Mouse (Mus musculus): ENCODE results near the gene Rbm7. TPM values are rescaled to one million over a fixed set of nuclear protein-coding genes. Genes with fewer than 3 reads are reported as not detected.
A peak's percentile ranks its signal among the peaks of the same experiment; 100 is the strongest.

Gene Rbm7
- polyA plus RNA-seq, 1 experiment: 50.4 TPM

DNA sequence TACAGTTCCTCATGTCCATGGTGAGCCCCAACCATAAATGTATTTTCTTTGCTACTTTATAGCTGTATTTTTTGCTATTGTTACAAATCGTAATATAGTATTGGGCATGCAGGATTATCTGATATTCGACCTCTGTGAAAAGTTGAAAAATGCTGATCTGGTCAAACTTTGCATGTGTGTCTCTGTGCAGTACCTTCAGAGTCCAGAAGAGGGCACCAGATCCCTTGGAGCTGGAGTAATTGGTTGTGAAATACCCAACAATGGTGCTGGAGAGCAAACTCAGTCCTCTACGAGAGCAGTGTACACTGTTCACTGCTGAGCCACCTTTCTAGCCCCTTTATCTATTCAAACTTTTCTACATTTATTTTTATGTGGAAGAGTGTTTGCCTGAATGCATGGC lies 28.3 kb downstream of the Rbm7 start:
- H3K4me3 ChIP-seq (ENCODE audit: control insufficient read depth, low read depth, low read length): no peak overlapping the region
- no peaks in the 10 kb centered on the region for H3K27me3 ChIP-seq (ENCODE audit: control insufficient read depth, insufficient read depth, low read length)
- H3K4me1 ChIP-seq (ENCODE audit: control insufficient read depth, insufficient read depth, low read length): no peaks in the 10 kb centered on the region
- no peak; the same call in 1 of the 2 replicates for TF ChIP-seq CTCF (IDR thresholded peaks at IDR 0.05; ENCODE audit: control insufficient read depth, insufficient read depth, insufficient replicate concordance, low read depth, low read length)
- TF ChIP-seq POLR2A (IDR thresholded peaks at IDR 0.05; ENCODE audit: control insufficient read depth, low read depth, low read length): no peak
- no peak overlapping the region for H3K27ac ChIP-seq (ENCODE audit: control insufficient read depth, insufficient read depth, low read depth, low read length)
- no peaks in the 10 kb centered on the region for H3K36me3 ChIP-seq (ENCODE audit: control insufficient read depth, insufficient read depth, low read length)

DNA sequence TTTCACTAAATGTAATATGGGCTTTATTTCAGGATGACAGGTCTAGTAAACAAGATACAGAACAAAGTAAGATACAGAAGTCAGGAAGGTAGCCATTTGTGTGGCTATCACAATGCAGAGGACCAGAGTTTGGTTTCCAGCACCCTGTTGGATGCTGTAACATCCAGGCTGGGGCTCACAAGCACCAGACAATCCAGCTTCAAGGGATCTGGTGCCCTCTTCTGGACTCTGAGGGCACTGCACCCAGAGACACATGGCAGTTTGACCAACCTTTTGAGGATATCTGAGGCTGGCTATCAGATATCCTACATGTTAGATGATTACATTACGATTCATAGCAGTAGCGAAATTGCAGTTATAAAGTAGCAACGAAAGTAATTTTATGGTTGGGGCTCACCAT lies 29.4 kb downstream of the Rbm7 start:
- TF ChIP-seq POLR2A (IDR thresholded peaks at IDR 0.05; ENCODE audit: control insufficient read depth, low read depth, low read length) (no peak), CTCF (IDR thresholded peaks at IDR 0.05; ENCODE audit: control insufficient read depth, insufficient read depth, insufficient replicate concordance, low read depth, low read length) (peak; percentile 62; the same call in 1 of the 2 replicates)
- Histone ChIP-seq H3K4me3 (ENCODE audit: control insufficient read depth, low read depth, low read length) (no peak overlapping the region), H3K27me3 (ENCODE audit: control insufficient read depth, insufficient read depth, low read length) (no peaks in the 10 kb centered on the region), H3K27ac (ENCODE audit: control insufficient read depth, insufficient read depth, low read depth, low read length) (no peak overlapping the region), H3K4me1 (ENCODE audit: control insufficient read depth, insufficient read depth, low read length) (no peaks in the 10 kb centered on the region), H3K36me3 (ENCODE audit: control insufficient read depth, insufficient read depth, low read length) (no peaks in the 10 kb centered on the region)

- H3K4me1 ChIP-seq (ENCODE audit: control insufficient read depth, insufficient read depth, low read length): no peaks in the 10 kb centered on the region
- TF ChIP-seq POLR2A (IDR thresholded peaks at IDR 0.05; ENCODE audit: control insufficient read depth, low read depth, low read length) (no peak), CTCF (IDR thresholded peaks at IDR 0.05; ENCODE audit: control insufficient read depth, insufficient read depth, insufficient replicate concordance, low read depth, low read length) (no peak)
- no peak overlapping the region for H3K4me3 ChIP-seq (ENCODE audit: control insufficient read depth, low read depth, low read length)
- H3K36me3 ChIP-seq (ENCODE audit: control insufficient read depth, insufficient read depth, low read length): no peaks in the 10 kb centered on the region
- no peaks in the 10 kb centered on the region for H3K27me3 ChIP-seq (ENCODE audit: control insufficient read depth, insufficient read depth, low read length)
- no peak overlapping the region for H3K27ac ChIP-seq (ENCODE audit: control insufficient read depth, insufficient read depth, low read depth, low read length)
Measured at GRCm38 (mm10) chr9:48461545-48461944, 33.6 kb downstream of the Rbm7 start.

DNA sequence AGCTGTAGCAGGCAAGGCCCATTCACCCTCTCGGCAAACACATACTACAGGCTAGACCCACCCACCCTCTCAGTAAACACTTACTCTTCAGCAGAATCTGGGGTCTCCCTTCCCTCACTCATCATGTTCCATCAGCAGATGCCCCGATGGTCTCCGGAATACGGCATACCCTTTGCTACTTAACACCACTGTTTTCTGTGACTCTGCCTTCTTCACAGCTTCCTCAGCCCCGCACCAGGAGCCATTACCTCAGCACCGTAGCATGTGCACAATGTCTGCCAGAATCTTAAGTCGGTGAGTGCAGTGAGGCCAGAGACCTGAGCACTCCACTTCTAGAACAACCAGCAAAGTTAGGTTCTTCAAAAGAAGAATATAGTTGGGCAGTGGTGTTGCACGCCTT lies 34.4 kb downstream of the Rbm7 start:
- TF ChIP-seq CTCF (IDR thresholded peaks at IDR 0.05; ENCODE audit: control insufficient read depth, insufficient read depth, insufficient replicate concordance, low read depth, low read length): no peak
- TF ChIP-seq POLR2A (IDR thresholded peaks at IDR 0.05; ENCODE audit: control insufficient read depth, low read depth, low read length): no peak

DNA sequence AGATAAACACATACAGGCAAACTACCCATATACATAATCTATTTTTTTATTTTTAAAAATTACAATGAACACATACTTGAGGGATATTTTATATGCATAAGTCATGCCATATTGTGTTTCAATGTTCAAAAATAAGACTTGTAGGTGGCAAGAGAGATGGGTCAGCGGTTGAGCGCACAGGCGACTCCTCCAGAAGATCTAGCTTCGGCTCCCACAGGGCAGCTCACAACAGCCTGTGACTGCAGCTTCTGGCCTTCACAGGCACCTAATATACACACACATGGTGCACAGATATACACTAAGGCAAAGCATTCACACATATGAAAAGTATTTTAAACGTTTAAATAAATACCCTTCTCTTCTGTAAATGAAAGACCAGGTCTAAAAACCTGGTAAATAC lies 35.7 kb downstream of the Rbm7 start:
- H3K4me3 ChIP-seq (ENCODE audit: control insufficient read depth, low read depth, low read length): no peak overlapping the region
- no peaks in the 10 kb centered on the region for H3K36me3 ChIP-seq (ENCODE audit: control insufficient read depth, insufficient read depth, low read length)
- H3K27me3 ChIP-seq (ENCODE audit: control insufficient read depth, insufficient read depth, low read length): no peaks in the 10 kb centered on the region
- TF ChIP-seq POLR2A (IDR thresholded peaks at IDR 0.05; ENCODE audit: control insufficient read depth, low read depth, low read length): no peak
- TF ChIP-seq CTCF (IDR thresholded peaks at IDR 0.05; ENCODE audit: control insufficient read depth, insufficient read depth, insufficient replicate concordance, low read depth, low read length): no peak
- H3K4me1 ChIP-seq (ENCODE audit: control insufficient read depth, insufficient read depth, low read length): no peaks in the 10 kb centered on the region
- no peak overlapping the region for H3K27ac ChIP-seq (ENCODE audit: control insufficient read depth, insufficient read depth, low read depth, low read length)

More for the DNA sequence above, 34.4 kb downstream of the Rbm7 start:
- Histone ChIP-seq H3K27me3 (ENCODE audit: control insufficient read depth, insufficient read depth, low read length) (no peaks in the 10 kb centered on the region), H3K4me3 (ENCODE audit: control insufficient read depth, low read depth, low read length) (no peak overlapping the region), H3K4me1 (ENCODE audit: control insufficient read depth, insufficient read depth, low read length) (no peaks in the 10 kb centered on the region), H3K27ac (ENCODE audit: control insufficient read depth, insufficient read depth, low read depth, low read length) (no peak overlapping the region), H3K36me3 (ENCODE audit: control insufficient read depth, insufficient read depth, low read length) (no peaks in the 10 kb centered on the region)

- Histone ChIP-seq H3K27ac (ENCODE audit: control insufficient read depth, insufficient read depth, low read depth, low read length) (no peak overlapping the region), H3K4me1 (ENCODE audit: control insufficient read depth, insufficient read depth, low read length) (no peaks in the 10 kb centered on the region), H3K27me3 (ENCODE audit: control insufficient read depth, insufficient read depth, low read length) (no peaks in the 10 kb centered on the region), H3K36me3 (ENCODE audit: control insufficient read depth, insufficient read depth, low read length) (no peaks in the 10 kb centered on the region), H3K4me3 (ENCODE audit: control insufficient read depth, low read depth, low read length) (no peak overlapping the region)
- TF ChIP-seq POLR2A (IDR thresholded peaks at IDR 0.05; ENCODE audit: control insufficient read depth, low read depth, low read length): no peak
- peak; percentile 21; the same call in 1 of the 2 replicates for TF ChIP-seq CTCF (IDR thresholded peaks at IDR 0.05; ENCODE audit: control insufficient read depth, insufficient read depth, insufficient replicate concordance, low read depth, low read length)
Measured at GRCm38 (mm10) chr9:48458879-48459278, 36.2 kb downstream of the Rbm7 start.

DNA sequence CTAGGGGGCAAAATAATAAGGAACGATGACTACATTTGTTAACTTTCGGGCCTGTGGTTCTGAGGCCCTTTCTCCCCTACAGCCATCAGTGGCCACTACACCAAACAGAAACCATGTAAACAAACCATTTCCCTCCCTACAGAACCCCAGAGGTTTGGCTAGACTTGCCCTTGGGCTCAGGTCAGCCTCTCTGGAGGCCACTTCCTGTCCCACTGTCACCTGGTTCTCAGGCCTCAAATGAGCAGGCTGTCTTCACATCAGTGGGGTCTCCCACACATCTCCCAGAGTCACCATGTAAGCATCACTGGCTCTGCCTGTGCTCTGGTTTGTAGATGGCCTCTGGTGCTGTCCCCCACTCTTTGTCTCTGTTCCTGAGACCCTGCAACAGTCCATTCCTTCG lies 39.1 kb downstream of the Rbm7 start:
- no peaks in the 10 kb centered on the region for H3K36me3 ChIP-seq (ENCODE audit: control insufficient read depth, insufficient read depth, low read length)
- no peak overlapping the region for H3K27ac ChIP-seq (ENCODE audit: control insufficient read depth, insufficient read depth, low read depth, low read length)
- H3K4me3 ChIP-seq (ENCODE audit: control insufficient read depth, low read depth, low read length): no peak overlapping the region
- H3K4me1 ChIP-seq (ENCODE audit: control insufficient read depth, insufficient read depth, low read length): no peaks in the 10 kb centered on the region
- TF ChIP-seq POLR2A (IDR thresholded peaks at IDR 0.05; ENCODE audit: control insufficient read depth, low read depth, low read length) (no peak), CTCF (IDR thresholded peaks at IDR 0.05; ENCODE audit: control insufficient read depth, insufficient read depth, insufficient replicate concordance, low read depth, low read length) (no peak)
- no peaks in the 10 kb centered on the region for H3K27me3 ChIP-seq (ENCODE audit: control insufficient read depth, insufficient read depth, low read length)

GRCm38 (mm10) chr9:48450066-48450465 lies 45.0 kb downstream of the Rbm7 start:
- H3K4me1 ChIP-seq (ENCODE audit: control insufficient read depth, insufficient read depth, low read length): no peaks in the 10 kb centered on the region
- TF ChIP-seq POLR2A (IDR thresholded peaks at IDR 0.05; ENCODE audit: control insufficient read depth, low read depth, low read length) (no peak), CTCF (IDR thresholded peaks at IDR 0.05; ENCODE audit: control insufficient read depth, insufficient read depth, insufficient replicate concordance, low read depth, low read length) (no peak)

More at GRCm38 (mm10) chr9:48450066-48450465, 45.0 kb downstream of the Rbm7 start:
- peak overlapping the region; percentile 93 for H3K4me3 ChIP-seq (ENCODE audit: control insufficient read depth, low read depth, low read length)
- H3K36me3 ChIP-seq (ENCODE audit: control insufficient read depth, insufficient read depth, low read length): no peaks in the 10 kb centered on the region
- H3K27me3 ChIP-seq (ENCODE audit: control insufficient read depth, insufficient read depth, low read length): no peaks in the 10 kb centered on the region
- peak overlapping the region; percentile 24 for H3K27ac ChIP-seq (ENCODE audit: control insufficient read depth, insufficient read depth, low read depth, low read length)

Data from testis, adult 2 months (tissue).